Mouse (Mus musculus): Measurements from ENCODE around the gene Cdk2.

GRCm38 (mm10) chr10:128659490-128659889 is 45.3 kb downstream of the Cdk2 start:
- TF ChIP-seq CTCF (IDR thresholded peaks at IDR 0.05; ENCODE audit: borderline replicate concordance, extremely low read depth, insufficient read depth, insufficient read length) (no peak), POLR2A (IDR thresholded peaks at IDR 0.05; ENCODE audit: borderline replicate concordance, extremely low read depth, insufficient read depth, insufficient read length, poor library complexity, severe bottlenecking) (no peak)

Data from brain, embryonic 14.5 days (tissue).